Mouse (Mus musculus) E14TG2a.4 (cell line): ENCODE results near the gene Ppp1r13b.
"Not testable (repeated sequence)": the region's sequence is repeated elsewhere in the genome, so short reads cannot be mapped to it uniquely, and the experiment has no call there.

Experiments used
- CTCF ChIP-seq: conservative IDR thresholded peaks from 2 replicates; pipeline ENCODE4 v1.5.1; 2014; ENCODE audit warnings: low read length
- NANOG ChIP-seq: IDR thresholded peaks from 2 replicates; pipeline ENCODE4 v1.6.1; 2014; ENCODE audit warnings: borderline replicate concordance, low read length, mixed read lengths
- POU5F1 ChIP-seq: IDR thresholded peaks from 2 replicates; pipeline ENCODE4 v1.6.1; 2014; ENCODE audit warnings: low read length, borderline replicate concordance

- not testable (repeated sequence) for TF ChIP-seq CTCF, POU5F1, NANOG
Measured at GRCm38 (mm10) chr12:111945765-111946655, 38.1 kb upstream of the Ppp1r13b start.
